Mouse (Mus musculus): Measurements from ENCODE around the gene Tpte. TPM values are rescaled to one million over a fixed set of nuclear protein-coding genes. Genes with fewer than 3 reads are reported as not detected.
A peak's percentile ranks its signal among the peaks of the same experiment; 100 is the strongest.

Gene Tpte
- total RNA-seq, 2 experiments from 2014 or later = not detected

- DNase-seq (ENCODE audit: extremely low spot score in 1 of 2, low spot score in 2 of 2) = peak; percentile 84 to 89
- intact Hi-C loops (cut with DNase I) = loop anchor here (2.0 kb wide), 1 partner anchor 218 kb away; the partner anchor contains the start of gene Vps36
Observed at GRCm38 (mm10) chr8:22411282-22411702, 128.1 kb downstream of the Tpte start, which contains the start of gene Mrps31. Gene Mrps31, plus strand, starts transcription at chr8:22411361.

GRCm38 (mm10) chr8:22411971-22412370 is 128.7 kb downstream of the Tpte start:
- intact Hi-C loops (cut with DNase I) = loop anchor here (2.0 kb wide), 1 partner anchor 219 kb away; the partner anchor contains the start of gene Vps36
- DNase-seq (ENCODE audit: extremely low spot score in 1 of 2, low spot score in 2 of 2) = no peak

Other genes starting within 250 kb of the Tpte start
- 1 to 10 TPM; 2.6 to 3.1 TPM for gene Atp7b, start 223.1 kb upstream of the Tpte start, total RNA-seq (2021)
- 10 to 100 TPM; 27.1 to 30.1 TPM for gene Alg11, start 222.7 kb upstream of the Tpte start, total RNA-seq (2021)
- under 1 TPM in 1 of 2 experiments, not detected in 1; 0.66 TPM for gene Nek5, start 158.4 kb upstream of the Tpte start, total RNA-seq (2021)
- gene Nek3, start 117.0 kb upstream of the Tpte start, total RNA-seq (2021) = 1 to 10 TPM; 2.6 TPM
- gene Ckap2, start 97.6 kb upstream of the Tpte start, total RNA-seq (2021) = 1 to 10 TPM; 2.2 to 2.4 TPM
- gene Vps36, start 90.6 kb upstream of the Tpte start, total RNA-seq (2021) = 10 to 100 TPM; 41.1 to 41.5 TPM
- gene Thsd1, start 56.1 kb upstream of the Tpte start, total RNA-seq (2021) = 1 to 10 TPM; 4.8 to 5.9 TPM
- gene Slc25a15, start 115.2 kb downstream of the Tpte start, total RNA-seq (2021) = 10 to 100 TPM in 1 of 2 experiments, 1 to 10 TPM in 1; 9.0 to 10.1 TPM
- gene Mrps31, start 127.9 kb downstream of the Tpte start, total RNA-seq (2021) = 10 to 100 TPM; 23.5 to 24.1 TPM

Data from left cerebral cortex, postnatal 10 days (tissue).